Mouse (Mus musculus) layer of hippocampus, postnatal 36 days (tissue): ENCODE data around the gene Itln1. TPM values are rescaled to one million over a fixed set of nuclear protein-coding genes. Genes with fewer than 3 reads are reported as not detected.

Source experiments
- DNase-seq, 2 experiments: peaks; one replicate each; pipeline ENCODE4 v3.0.0; 2022
- total RNA-seq, 2 experiments: library from RNA; stranded (reverse); gene quantifications; 2 replicates each; pipeline ENCODE4 v1.2.3; 2021

The Itln1 gene
- not detected for total RNA-seq

DNA sequence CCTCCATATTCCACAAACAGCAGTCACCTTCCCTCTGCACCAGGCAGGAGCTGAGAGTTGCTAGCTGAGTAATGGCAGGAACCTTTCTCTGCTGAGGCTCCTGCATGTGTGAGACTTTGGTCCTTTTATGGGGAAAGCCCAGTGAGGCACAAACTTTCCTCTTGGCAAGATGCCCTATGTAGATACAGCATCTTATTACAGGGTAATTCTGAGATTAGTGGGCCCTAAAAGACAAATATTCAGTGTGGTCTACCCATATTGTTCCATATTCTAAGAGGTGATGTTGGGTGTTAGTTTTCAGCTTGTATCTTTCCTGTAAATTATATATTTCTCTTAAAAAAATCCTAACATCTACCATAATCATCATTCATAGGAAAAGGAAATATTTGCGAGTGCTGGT is at the start of gene Itln1:
Itln1 (minus strand) TSS at position 101 of the 400 bp plus-strand sequence.
- no peak for DNase-seq

DNA sequence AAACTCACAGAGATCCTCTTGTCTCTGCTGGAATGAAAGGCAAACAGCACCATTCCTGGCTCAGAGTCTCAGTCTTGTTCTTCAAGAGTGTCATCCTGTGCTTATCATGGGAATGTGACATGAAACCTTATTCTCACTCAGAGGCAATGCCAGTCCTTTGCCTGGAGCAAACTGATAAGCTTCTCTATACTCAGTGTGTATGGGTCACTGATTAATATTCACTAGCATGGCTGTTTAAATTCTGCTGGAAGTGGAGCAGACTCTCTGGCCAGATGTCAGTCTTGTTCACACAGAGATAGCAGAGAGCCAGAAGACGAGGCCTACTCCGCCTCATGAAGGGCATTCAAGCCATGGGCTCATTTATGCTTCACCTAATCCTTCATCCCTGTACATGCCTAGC is 49.5 kb upstream of the Itln1 start:
- DNase-seq = no peak

DNA sequence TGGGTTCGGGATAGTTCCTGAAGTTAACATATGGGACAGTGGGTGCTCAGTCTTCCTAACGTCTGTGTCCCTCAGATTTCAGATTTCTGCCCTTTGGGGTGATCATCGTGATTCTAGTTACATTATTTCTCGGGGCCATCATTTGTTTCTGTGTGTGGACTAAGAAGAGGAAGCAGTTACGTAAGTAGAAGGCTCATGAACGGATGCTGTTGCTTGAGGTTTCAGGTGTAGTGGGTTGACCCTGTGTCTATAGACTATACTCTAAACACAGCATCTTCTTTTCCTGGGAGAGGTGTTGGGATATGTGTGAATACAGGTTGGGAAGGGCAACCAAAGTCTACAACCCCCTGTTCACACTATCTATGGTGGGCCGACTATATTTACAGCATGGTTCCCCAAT is 42.1 kb upstream of the Itln1 start:
- no peak for DNase-seq

- no peak for DNase-seq
Observed at GRCm38 (mm10) chr1:171568436-171568835, 33.3 kb upstream of the Itln1 start.

DNA sequence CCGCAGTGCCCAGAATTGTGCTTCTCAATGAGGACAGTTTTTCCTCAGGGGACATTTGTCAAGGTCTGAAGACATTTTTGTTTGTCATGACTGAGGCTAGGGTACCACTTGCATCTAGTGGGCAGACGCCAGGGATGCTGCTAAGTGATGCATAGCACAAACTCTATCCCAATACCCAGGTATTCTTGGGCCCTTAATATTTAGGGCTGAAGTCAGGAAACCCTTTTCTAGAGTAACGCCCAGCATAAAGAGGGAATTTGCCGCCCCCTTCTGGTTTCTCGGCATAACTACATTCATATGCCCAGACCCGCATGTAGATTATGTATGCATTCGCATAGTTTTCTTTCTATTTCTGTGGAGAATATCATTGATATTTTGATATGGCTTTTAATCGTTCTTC is 31.7 kb upstream of the Itln1 start:
- DNase-seq = peak; percentile 15 to 38

DNA sequence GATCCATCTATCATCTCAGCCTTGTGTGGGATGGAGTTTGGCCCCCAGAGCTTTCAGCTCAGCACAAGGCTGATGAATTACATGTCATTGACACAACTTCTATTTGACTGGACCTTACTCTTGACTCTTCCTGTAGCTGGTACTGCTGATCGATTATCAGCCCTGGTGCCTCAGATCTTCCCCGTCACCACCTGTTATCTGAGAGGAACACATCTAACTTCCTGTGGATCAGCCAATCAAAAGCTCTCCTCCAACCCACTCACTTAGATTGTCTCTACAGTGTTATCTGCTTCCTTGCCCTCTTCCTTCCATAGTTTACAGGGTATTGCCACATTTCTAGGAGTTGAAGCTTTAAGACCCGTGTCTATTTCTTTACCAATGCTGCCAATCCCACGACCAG is 30.8 kb upstream of the Itln1 start:
- DNase-seq = no peak

GRCm38 (mm10) chr1:171564247-171564646 is 29.2 kb upstream of the Itln1 start:
- no peak for DNase-seq

DNA sequence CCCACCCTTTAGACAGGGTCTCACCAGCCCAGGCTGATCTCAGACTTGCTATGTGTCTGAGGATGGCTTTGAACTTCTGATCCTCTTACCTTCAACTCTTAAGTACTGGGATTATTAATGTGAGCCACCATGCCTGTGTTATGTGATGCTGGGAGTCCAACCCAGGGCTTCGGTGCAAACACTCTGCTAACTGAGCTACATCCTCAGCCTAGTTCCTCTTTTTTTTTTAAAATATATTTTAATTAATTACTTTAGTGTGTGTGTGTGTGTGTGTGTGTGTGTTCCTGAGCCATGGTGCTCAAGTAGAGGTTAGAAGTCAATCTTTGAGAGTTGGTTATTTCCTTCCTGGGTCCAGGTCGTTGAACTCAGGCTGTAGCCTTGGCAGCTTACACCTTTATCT is 27.9 kb upstream of the Itln1 start:
- DNase-seq = no peak

- no peak for DNase-seq
Observed at GRCm38 (mm10) chr1:171561639-171562225, 26.6 kb upstream of the Itln1 start.

- no peak for DNase-seq
Observed at GRCm38 (mm10) chr1:171561200-171561599, 26.1 kb upstream of the Itln1 start.

GRCm38 (mm10) chr1:171560262-171560661 is 25.2 kb upstream of the Itln1 start:
- no peak for DNase-seq

DNA sequence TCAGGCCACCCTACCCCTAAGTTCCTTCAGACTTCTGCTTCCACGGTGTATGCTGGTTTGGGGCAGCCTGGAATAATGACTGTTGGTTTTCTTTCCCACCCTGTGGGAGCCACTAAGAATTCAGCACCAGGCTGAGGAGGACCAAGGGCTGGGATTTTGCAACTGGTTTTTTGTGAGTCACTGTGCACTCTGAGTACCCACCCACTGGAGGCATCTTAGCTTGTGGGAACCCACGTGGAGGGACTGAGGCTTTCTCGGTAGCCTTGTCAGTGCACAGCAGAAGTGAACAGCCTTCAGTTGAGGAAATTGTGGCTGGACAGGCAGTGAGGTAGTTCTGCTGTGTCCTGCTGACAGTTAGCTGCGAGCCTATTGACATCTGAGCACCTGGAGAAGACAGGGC is 23.8 kb upstream of the Itln1 start, which contains the start of gene Cd244a:
Cd244a (plus strand) TSS at position 296 of the 400 bp plus-strand sequence.
- DNase-seq = no peak

DNA sequence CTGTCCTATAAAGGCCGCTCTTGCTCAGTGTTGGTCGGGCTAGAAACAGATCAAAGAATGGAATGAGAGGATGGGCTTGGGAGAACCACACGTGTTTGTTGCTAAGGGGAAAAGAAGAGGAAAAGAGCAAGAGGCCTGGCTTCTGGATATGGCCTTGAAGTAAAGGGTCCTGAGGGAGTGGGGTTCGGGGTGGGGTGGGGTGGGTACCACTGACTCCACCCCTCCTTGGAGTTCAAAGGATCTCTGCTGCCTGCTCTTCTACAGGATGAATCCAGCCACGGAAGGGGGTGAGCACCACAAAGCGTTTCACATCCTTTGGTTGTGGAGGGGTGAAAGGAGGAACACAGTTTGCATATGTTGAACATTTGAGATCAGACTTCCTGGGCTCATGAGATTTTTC is 23.3 kb upstream of the Itln1 start:
- DNase-seq = no peak

DNA sequence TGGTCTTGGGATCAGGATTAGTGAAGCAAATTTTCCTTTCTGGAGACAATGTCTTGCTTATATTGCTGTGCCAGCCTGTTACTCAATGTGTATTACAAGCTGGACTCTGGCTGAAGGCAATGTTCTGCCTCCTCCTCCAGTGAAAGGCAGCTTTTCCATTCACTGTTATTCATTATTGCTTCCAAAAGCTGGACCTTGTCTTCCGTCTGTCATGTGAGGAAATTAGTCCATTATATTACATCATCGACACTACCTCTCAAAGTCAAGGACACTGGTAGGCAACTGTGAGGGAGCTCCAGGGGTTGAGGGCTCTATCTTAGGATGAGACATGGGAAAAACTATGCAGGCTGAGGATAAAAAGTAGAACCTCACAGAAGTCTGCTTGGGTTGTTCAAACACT is 21.3 kb upstream of the Itln1 start:
- no peak for DNase-seq

DNA sequence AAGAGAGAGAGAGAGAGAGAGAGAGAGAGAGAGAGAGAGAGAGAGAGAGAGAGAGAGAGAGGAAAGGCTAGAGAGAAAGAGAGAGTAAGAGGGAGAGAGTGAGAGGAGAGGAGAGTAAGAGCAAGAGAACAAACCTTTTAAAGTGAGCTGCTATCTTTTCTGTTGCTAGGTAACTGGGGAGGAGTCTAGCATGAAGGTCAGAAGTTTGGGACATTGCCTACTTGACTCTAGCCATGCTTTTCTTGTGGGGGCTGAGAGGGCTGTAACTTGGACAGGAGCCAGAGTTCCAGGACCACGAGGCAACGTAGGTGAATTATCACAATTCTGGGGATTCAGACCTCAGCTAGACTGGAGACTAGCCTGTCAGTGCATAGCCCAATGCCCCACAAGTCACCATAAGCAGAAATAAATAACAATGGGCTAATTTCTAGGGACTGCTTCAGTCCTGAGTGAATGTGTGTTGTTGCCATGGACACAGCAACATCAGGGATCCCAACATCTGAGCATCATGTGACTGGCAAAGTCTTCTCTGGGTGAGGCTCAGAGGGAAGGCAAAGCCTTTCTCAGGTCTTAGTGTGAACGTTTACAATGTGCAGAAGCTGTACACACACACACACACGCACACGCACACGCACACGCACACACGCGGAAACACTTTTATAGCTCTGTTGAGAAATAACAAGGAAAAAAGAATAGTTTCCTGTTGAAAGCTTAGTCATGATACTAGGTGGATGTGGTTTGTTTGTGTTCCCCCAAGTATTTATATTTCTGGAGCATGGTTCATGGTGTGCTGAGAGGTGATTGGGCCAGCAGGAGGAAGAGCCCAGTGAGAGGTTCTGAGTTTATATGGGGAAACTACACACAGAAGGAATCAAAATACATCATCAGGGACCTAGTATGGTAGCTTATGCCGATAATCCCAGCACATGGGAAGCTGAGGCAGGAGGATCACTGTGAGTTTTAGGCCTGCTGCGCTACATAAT is 18.6 kb upstream of the Itln1 start:
- no peak for DNase-seq

DNA sequence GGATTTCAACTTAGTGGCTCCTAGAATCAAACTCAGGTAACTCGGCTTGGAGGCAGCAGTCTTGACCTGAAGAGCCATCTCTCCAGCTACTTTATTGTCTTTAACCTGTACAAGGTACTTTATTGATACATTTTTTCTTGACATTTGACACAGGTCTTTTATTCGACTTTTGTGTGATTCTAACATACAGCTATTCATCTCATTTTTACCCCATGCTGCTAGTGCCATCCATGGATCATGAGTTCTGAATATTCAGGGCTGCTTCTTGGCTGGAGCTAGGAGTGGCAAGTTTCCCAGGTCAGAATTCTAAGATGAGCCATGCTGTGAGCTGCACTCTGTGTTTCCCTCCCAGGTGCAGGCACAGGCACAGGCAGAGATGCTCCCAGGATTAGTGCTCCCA is 17.1 kb upstream of the Itln1 start:
- no peak for DNase-seq

DNA sequence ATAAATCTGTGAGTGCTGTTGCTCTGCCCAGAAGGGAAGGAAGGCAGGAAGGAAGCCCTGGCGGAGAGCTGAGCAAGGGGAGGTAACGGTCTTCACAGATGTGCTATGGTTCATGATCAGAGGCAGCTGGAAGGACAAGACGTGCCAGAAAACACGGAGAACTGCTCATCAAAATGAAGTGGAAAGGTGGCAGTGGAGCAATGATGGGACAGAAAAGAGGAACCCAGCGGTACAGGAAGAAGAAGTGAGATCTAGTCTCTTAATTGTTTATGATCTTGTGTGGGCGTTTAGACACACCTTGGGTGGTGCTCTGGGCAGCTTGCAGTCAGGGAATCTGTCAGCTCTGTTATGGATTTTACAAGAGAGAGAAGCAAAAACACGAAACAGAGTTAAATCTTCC is 16.2 kb upstream of the Itln1 start:
- no peak for DNase-seq

DNA sequence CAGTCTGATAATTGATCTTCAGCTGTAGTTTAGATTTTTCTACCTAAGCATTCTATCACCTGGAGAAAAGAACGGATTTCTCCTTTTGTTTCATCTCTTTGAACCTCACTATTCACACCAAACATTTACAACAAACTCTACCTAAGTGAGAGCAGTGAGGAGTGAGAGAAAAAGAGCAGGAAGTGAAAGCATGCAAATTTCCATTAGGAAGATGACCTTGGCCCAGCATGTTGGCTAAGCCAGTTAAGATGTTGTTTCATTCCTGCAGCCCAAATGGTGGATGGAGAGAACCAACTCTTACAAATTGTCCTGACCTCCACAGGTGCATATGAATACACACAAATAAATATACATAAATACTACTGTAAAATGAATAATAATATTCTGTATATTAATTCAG is 5.6 kb upstream of the Itln1 start:
- no peak for DNase-seq

- DNase-seq = no peak
Observed at GRCm38 (mm10) chr1:171534557-171534956, 537 bp downstream of the Itln1 start.

DNA sequence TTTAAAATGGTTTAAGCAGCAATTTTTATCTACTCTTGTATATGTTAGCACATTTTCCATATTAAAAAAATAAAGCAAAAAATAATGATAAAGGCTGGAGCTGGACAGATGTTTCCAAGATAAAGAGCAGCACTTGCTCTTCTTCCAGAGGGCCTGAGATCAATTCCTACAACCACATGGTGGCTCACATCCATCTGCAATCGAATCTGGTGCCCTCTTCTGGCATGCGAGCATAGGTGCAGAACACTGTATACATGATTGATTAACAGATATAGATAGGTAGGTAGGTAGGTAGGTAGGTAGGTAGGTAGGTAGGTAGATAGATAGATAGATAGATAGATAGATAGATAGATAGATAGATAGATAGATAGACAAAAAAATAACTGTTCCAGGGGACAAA is 2.3 kb downstream of the Itln1 start:
- no peak for DNase-seq

DNA sequence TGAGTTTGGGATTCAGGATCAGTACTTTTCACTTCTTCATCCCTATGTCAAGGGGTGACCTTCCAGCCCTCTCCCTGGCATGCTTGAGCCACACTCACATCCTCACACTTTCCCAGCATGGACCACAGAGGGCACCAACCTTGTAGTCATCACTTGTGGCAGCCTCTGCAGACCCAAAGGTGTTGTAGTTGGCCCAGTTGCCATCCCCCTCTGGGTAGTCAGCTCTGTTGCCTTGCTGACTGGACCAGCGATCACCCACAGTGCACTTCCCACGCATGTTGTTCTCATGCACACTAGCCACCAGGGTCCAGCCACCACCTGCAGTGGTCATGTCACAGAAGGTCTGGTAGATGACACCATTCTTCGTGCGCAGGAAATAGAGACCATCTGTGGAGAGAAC is 3.7 kb downstream of the Itln1 start:
- DNase-seq = no peak

- no peak for DNase-seq
Observed at GRCm38 (mm10) chr1:171515557-171515956, 19.5 kb downstream of the Itln1 start.

DNA sequence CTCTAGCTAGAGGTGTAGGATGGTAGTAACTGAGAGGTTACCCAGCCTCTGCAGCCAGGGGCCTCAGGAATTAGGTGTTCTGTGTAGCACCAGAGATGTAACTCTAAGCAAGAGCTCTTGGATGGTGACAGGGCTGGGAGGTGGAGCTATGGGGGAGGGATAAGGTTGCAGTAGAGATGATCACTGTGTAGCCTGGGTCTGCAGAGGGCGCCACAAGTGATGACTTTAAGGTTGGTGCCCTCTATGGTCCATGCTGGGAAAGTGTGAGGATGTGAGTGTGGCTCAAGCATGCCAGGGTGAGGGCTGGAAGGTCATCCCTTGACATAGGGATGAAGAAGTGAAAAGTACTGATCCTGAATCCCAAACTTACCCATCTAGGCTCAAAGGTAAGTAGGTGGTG is 20.1 kb downstream of the Itln1 start:
- no peak for DNase-seq

GRCm38 (mm10) chr1:171513760-171514159 is 21.3 kb downstream of the Itln1 start:
- DNase-seq = no peak
